Comparison of ENCODE assay signal across 7 mouse cellular contexts in the genomic region with DNA sequence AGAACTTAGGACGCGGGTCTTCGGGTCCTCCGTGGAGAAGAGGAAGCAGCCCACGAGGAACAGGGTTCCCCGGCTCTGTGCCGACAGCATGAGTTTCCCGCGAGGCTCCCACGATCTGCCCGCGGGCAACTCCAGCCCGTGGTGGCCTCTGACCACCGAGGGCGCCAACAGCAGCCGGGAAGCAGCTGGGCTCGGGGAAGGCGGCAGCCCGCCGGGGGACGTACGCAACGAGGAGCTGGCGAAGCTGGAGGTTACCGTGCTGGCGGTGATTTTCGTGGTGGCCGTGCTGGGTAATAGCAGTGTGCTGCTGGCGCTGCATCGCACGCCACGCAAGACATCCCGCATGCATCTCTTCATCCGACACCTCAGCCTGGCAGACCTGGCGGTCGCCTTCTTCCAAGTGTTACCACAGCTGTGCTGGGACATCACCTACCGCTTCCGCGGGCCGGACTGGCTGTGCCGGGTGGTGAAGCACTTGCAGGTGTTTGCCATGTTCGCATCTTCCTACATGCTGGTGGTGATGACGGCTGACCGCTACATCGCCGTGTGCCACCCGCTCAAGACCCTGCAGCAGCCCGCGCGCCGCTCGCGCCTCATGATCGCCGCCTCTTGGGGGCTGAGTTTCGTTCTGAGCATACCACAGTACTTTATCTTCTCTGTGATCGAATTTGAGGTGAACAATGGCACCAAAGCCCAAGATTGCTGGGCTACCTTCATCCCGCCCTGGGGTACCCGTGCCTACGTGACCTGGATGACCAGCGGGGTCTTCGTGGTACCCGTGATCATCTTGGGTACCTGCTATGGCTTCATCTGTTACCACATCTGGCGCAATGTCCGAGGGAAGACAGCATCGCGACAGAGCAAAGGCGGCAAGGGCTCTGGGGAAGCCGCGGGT. TPM values are rescaled to one million over a fixed set of nuclear protein-coding genes. Genes with fewer than 3 reads are reported as not detected.
A peak's percentile ranks its signal among the peaks of the same experiment; 100 is the strongest.
DNase-seq lines count a peak whose midpoint lies in the region; ATAC-seq and TF ChIP-seq lines count a peak whose summit lies in the region.

No protein-coding gene starts in this region.

- peaks cover 6 to 10% of the 10 kb centered on the region in 2 experiments; a peak in 2 of 4 replicates for H3K4me1 ChIP-seq in heart, embryonic 14.5 days (ENCODE audit: control insufficient read depth in 2 of 2, insufficient read depth in 2 of 2, low read length in 2 of 2)
- H3K4me1 ChIP-seq in megakaryocyte, embryonic 14.5 days, result peaks cover 17% of the 10 kb centered on the region
- no peaks in the 10 kb centered on the region for H3K4me1 ChIP-seq in small intestine, adult 2 months (ENCODE audit: control insufficient read depth, insufficient read depth, insufficient read length, low read length)

- no peaks in the 10 kb centered on the region for H3K36me3 ChIP-seq in heart, embryonic 14.5 days (ENCODE audit: control insufficient read depth, insufficient read depth, low read length)
- no peaks in the 10 kb centered on the region for H3K36me3 ChIP-seq in megakaryocyte, embryonic 14.5 days (replicated peaks; ENCODE audit: low read length)
- H3K36me3 ChIP-seq in small intestine, adult 2 months (ENCODE audit: control insufficient read depth, insufficient read depth, low read length), result no peaks in the 10 kb centered on the region

- no peak for TF ChIP-seq CTCF in small intestine, adult 2 months (IDR thresholded peaks at IDR 0.05; ENCODE audit: extremely low read depth, insufficient read length, insufficient replicate concordance, low read depth, low read length)

- ATAC-seq in heart, embryonic 14.5 days (ENCODE audit: insufficient number of reproducible peaks, insufficient read depth, low FRiP score, low read depth), result no peak; the same call in 1 of the 2 replicates

- peaks cover 38% of the 10 kb centered on the region for H3K27me3 ChIP-seq in heart, embryonic 14.5 days (ENCODE audit: control insufficient read depth, insufficient read depth, low read length)
- peaks cover 30% of the 10 kb centered on the region for H3K27me3 ChIP-seq in megakaryocyte, embryonic 14.5 days (replicated peaks)
- H3K27me3 ChIP-seq in small intestine, adult 2 months (ENCODE audit: control insufficient read depth, insufficient read depth, low read length), result peaks cover 8% of the 10 kb centered on the region

- peak overlapping the region; percentile 97 for H3K4me2 ChIP-seq in heart, embryonic 14.5 days (ENCODE audit: low read length)

- H3K9me3 ChIP-seq in heart, embryonic 14.5 days (ENCODE audit: control insufficient read depth, low read length), result no peaks in the 10 kb centered on the region
- H3K9me3 ChIP-seq in megakaryocyte, embryonic 14.5 days, result peaks cover 13% of the 10 kb centered on the region; the same call in 1 of the 2 replicates

- peak overlapping the region; percentile 41 to 49 for H3K4me3 ChIP-seq in heart, embryonic 14.5 days (ENCODE audit: control insufficient read depth in 1 of 2, insufficient read depth in 1 of 2, low read depth in 1 of 2, low read length in 2 of 2)
- peak overlapping the region; percentile 89 for H3K4me3 ChIP-seq in megakaryocyte, embryonic 14.5 days (replicated peaks)
- H3K4me3 ChIP-seq in small intestine, adult 2 months (ENCODE audit: low read depth, low read length), result peak overlapping the region; percentile 60

- no peak overlapping the region for H3K27ac ChIP-seq in heart, embryonic 14.5 days (replicated peaks in 1 of 2; ENCODE audit: control insufficient read depth in 1 of 2, insufficient read depth in 1 of 2, low read depth in 2 of 2, low read length in 2 of 2)
- 0 out of 2 replicates have a peak overlapping the region, but pooled peaks have one; percentile 20 for H3K27ac ChIP-seq in small intestine, adult 2 months (ENCODE audit: insufficient read depth, low read depth, low read length)

- peak; percentile 4 for DNase-seq in urinary bladder, postnatal 25 days (ENCODE audit: low spot score)
- DNase-seq in urinary bladder, postnatal 10 days (ENCODE audit: low spot score), result no peak
- DNase-seq in embryo, embryonic 9.5 days (ENCODE audit: extremely low spot score), result peak; percentile 52
- DNase-seq in layer of hippocampus, postnatal 25 days (ENCODE audit: extremely low spot score in 1 of 2, low spot score in 1 of 2), result peak; percentile 14 to 15

- 2% methylated on average over 70 of the region's 70 CpGs for WGBS in heart, embryonic 14.5 days
- 4% methylated on average over 70 of the region's 70 CpGs for WGBS in small intestine, adult 2 months

- no peak for TF ChIP-seq POLR2A in small intestine, adult 2 months (IDR thresholded peaks at IDR 0.05; ENCODE audit: low read depth, low read length)

- H3K9ac ChIP-seq in heart, embryonic 14.5 days (ENCODE audit: low read length), result peak overlapping the region; percentile 34; the same call in 1 of the 2 replicates

RNA-seq across cellular contexts. Expression of gene Avpr1a, which starts 0.7 kb away (rescaled TPM):
- not detected in 2 replicates for polyA plus RNA-seq in heart, embryonic 14.5 days (2014; fragmentation: Nextera tagmentation; extraction: Ambion mirVana)
- total RNA-seq in layer of hippocampus, postnatal 25 days (2021), result under 1 TPM; 0.49 to 0.62 TPM
- polyA plus RNA-seq in megakaryocyte, embryonic 14.5 days (2012; ENCODE audit: insufficient read depth, low replicate concordance), result not detected in 2 replicates
- 1.7 and 1.8 TPM in 2 replicates for polyA plus RNA-seq in small intestine, adult 2 months (2012; rRNA removed)
